In the genomic region with DNA sequence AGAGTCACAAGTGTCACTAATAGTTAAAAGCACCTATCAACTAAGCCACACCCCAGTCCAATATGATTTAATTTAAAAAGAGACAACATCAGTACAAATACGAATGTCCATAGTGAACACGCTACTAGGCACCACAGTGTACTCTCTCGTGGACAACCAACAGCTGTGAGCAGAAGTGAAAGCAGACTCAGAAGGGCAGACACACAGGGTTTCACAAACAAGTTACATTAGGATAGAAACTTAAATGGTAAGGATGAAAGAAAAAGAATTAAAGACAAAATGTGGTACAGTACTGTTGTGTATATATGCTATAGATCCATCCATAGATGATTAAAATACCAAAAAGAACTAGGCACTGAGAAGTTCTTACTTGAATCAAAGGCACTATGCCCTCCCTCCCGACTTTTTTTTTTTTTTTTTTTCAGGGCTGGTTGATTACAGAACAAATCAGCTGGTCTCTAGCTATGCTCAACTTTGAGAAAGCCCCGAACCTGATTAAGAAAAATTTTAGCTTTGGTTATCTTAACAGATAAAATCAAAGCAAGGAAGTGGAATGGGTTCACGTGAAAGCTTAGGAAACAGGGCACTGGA, we compare ENCODE assay signal across 1 mouse cellular context.
TF ChIP-seq lines count a peak whose summit lies in the region.

No protein-coding gene starts in this region.

TF ChIP-seq in CH12.LX, 34 proteins besides CTCF, POLR2A, EP300 and RAD21 (continued from another document):
- 0 out of 2 replicates have a peak, but pooled peaks have one; percentile 23 for TF ChIP-seq CHD1 (IDR thresholded peaks at IDR 0.05; ENCODE audit: low read depth, low read length)
- TF ChIP-seq ZNF384 (IDR thresholded peaks at IDR 0.05; ENCODE audit: low read depth, low read length): peak; percentile 94
- TF ChIP-seq MXI1 (IDR thresholded peaks at IDR 0.05; ENCODE audit: low read depth, low read length): peak; percentile 50; the same call in 1 of the 2 replicates
